Mouse (Mus musculus) cortical plate, adult 2 months (tissue): ENCODE measurements around the gene Abo.

Source experiments
- CTCF ChIP-seq: fragments of 200-500 bp; IDR thresholded peaks from 2 replicates; pipeline ENCODE4 v1.5.1; 2011; ENCODE audit warnings: mild to moderate bottlenecking, control low read depth, low read length; ENCODE audit not compliant: insufficient read depth; ENCODE audit errors: extremely low read depth
- POLR2A ChIP-seq: fragments of 200-500 bp; IDR thresholded peaks from 2 replicates; pipeline ENCODE4 v1.6.1; 2011; ENCODE audit warnings: mild to moderate bottlenecking, low read length, control low read depth; ENCODE audit not compliant: insufficient read depth; ENCODE audit errors: extremely low read depth

DNA sequence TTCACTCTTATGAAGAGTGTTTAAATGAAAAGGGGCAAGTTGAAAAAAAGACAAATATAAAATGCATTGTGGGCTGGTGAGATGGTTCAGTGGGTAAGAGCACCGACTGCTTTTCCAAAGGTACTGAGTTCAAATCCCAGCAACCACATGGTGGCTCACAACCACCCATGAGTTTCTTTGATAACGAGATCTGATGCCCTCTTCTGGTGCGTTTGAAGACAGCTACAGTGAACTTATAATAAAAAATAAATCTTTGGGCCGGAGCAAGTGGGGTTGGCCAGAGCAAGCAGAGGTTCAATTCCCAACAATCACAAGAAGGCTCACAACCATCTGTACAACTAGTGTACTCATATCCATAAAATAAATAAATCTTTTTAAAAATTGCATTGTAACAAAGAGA lies 31.1 kb upstream of the Abo start:
- 0 out of 2 replicates have a peak, but pooled peaks have one; percentile 0 for TF ChIP-seq CTCF
- TF ChIP-seq POLR2A: no peak
